Mouse (Mus musculus): ENCODE results near the gene Kctd10.

The Kctd10 gene

GRCm38 (mm10) chr5:114380209-114381012 lies at the start of gene Kctd10, which contains the start of gene Ube3b:
Kctd10 (minus strand) TSS chr5:114380508.
Ube3b (plus strand) TSS chr5:114380607.
- in situ Hi-C loops (cut with MboI), result no loop called here

- in situ Hi-C loops (cut with MboI), result no loop called here
These were observed 49.5 kb upstream of the Kctd10 start for GRCm38 (mm10) chr5:114429781-114430180.

GRCm38 (mm10) chr5:114428621-114429020 lies 48.3 kb upstream of the Kctd10 start:
- in situ Hi-C loops (cut with MboI), result no loop called here

GRCm38 (mm10) chr5:114426732-114427131 lies 46.4 kb upstream of the Kctd10 start:
- in situ Hi-C loops (cut with MboI), result no loop called here

- in situ Hi-C loops (cut with MboI), result no loop called here
These were observed 43.7 kb upstream of the Kctd10 start for GRCm38 (mm10) chr5:114423961-114424360.

GRCm38 (mm10) chr5:114422591-114422990 lies 42.3 kb upstream of the Kctd10 start:
- in situ Hi-C loops (cut with MboI), result no loop called here

- in situ Hi-C loops (cut with MboI), result no loop called here
These were observed 41.4 kb upstream of the Kctd10 start for GRCm38 (mm10) chr5:114421561-114422298.

GRCm38 (mm10) chr5:114418541-114418940 lies 38.2 kb upstream of the Kctd10 start:
- in situ Hi-C loops (cut with MboI), result no loop called here

- in situ Hi-C loops (cut with MboI), result no loop called here
These were observed 36.5 kb upstream of the Kctd10 start for GRCm38 (mm10) chr5:114416855-114417254.

- in situ Hi-C loops (cut with MboI), result no loop called here
These were observed 35.3 kb upstream of the Kctd10 start for GRCm38 (mm10) chr5:114415606-114416005.

GRCm38 (mm10) chr5:114413067-114413735 lies 32.9 kb upstream of the Kctd10 start:
- in situ Hi-C loops (cut with MboI), result no loop called here

GRCm38 (mm10) chr5:114412361-114412998 lies 32.2 kb upstream of the Kctd10 start:
- in situ Hi-C loops (cut with MboI), result no loop called here

- in situ Hi-C loops (cut with MboI), result no loop called here
These were observed 30.1 kb upstream of the Kctd10 start for GRCm38 (mm10) chr5:114410429-114410828.

GRCm38 (mm10) chr5:114408846-114409245 lies 28.5 kb upstream of the Kctd10 start:
- in situ Hi-C loops (cut with MboI), result no loop called here

- in situ Hi-C loops (cut with MboI), result no loop called here
These were observed 27.5 kb upstream of the Kctd10 start for GRCm38 (mm10) chr5:114407810-114408209.

- in situ Hi-C loops (cut with MboI), result no loop called here
These were observed 27.0 kb upstream of the Kctd10 start for GRCm38 (mm10) chr5:114407269-114407668.

GRCm38 (mm10) chr5:114406592-114406991 lies 26.3 kb upstream of the Kctd10 start:
- in situ Hi-C loops (cut with MboI), result no loop called here

GRCm38 (mm10) chr5:114393169-114393568 lies 12.9 kb upstream of the Kctd10 start:
- in situ Hi-C loops (cut with MboI), result no loop called here

- in situ Hi-C loops (cut with MboI), result no loop called here
These were observed 4.1 kb upstream of the Kctd10 start for GRCm38 (mm10) chr5:114384448-114384847.

- in situ Hi-C loops (cut with MboI), result no loop called here
These were observed 3.0 kb upstream of the Kctd10 start for GRCm38 (mm10) chr5:114383184-114383904.

- in situ Hi-C loops (cut with MboI), result no loop called here
These were observed 674 bp upstream of the Kctd10 start for GRCm38 (mm10) chr5:114381013-114381351.
